Mouse (Mus musculus) limb, embryonic 12.5 days (tissue): Measurements from ENCODE around the gene Fut2. TPM values are rescaled to one million over a fixed set of nuclear protein-coding genes. Genes with fewer than 3 reads are reported as not detected.

Experiments used
- ATAC-seq: fragments of 200-750 bp; cut with Nextera tagmentation; 2 replicates; pipeline ENCODE4 v1.8.0; 2017; ENCODE audit warnings: low read depth, moderate TSS enrichment; ENCODE audit not compliant: insufficient number of reproducible peaks, insufficient read depth, low FRiP score, low TSS enrichment
- H3K27ac ChIP-seq: fragments of 300-500 bp; sonication (generic); 2 replicates; pipeline ENCODE4 v1.5.1; 2016; ENCODE audit warnings: mild to moderate bottlenecking, moderate library complexity
- H3K27me3 ChIP-seq: fragments of 300-500 bp; sonication (generic); 2 replicates; pipeline ENCODE4 v1.6.1; 2016; ENCODE audit warnings: mild to moderate bottlenecking, moderate library complexity
- H3K36me3 ChIP-seq: fragments of 300-500 bp; sonication (generic); 2 replicates; pipeline ENCODE4 v1.6.1; 2016; ENCODE audit warnings: mild to moderate bottlenecking, moderate library complexity
- H3K4me1 ChIP-seq: fragments of 300-500 bp; sonication (generic); replicated peaks from 2 replicates; pipeline ENCODE4 v1.6.1; 2016
- H3K4me2 ChIP-seq: fragments of 300-500 bp; sonication (generic); 2 replicates; pipeline ENCODE4 v1.6.1; 2016; ENCODE audit warnings: mild to moderate bottlenecking, moderate library complexity
- H3K4me3 ChIP-seq: fragments of 300-500 bp; sonication (generic); replicated peaks from 2 replicates; pipeline ENCODE4 v1.5.1; 2016; ENCODE audit warnings: mild to moderate bottlenecking
- H3K9ac ChIP-seq: fragments of 300-500 bp; sonication (generic); replicated peaks from 2 replicates; pipeline ENCODE4 v1.6.1; 2016; ENCODE audit warnings: mild to moderate bottlenecking, moderate library complexity
- H3K9me3 ChIP-seq: fragments of 300-500 bp; sonication (generic); 2 replicates; pipeline ENCODE4 v1.6.1; 2016; ENCODE audit warnings: mild to moderate bottlenecking, moderate library complexity
- WGBS: fragments of 180-500 bp; shearing (Covaris S2); methylation state at CpG from one replicate; pipeline ENCODE4 v1.1.7; 2016; 5-methylcytosine and 5-hydroxymethylcytosine counted together
- polyA plus RNA-seq: library from polyadenylated mRNA; unstranded; fragments of >200 nt; fragmentation: Nextera tagmentation; extraction: Ambion mirVana; gene quantifications from 2 replicates; pipeline ENCODE4 v1.2.1, GENCODE M21; 2016

Fut2 gene
- polyA plus RNA-seq, 1 experiment from 2014 or later: 0.15 TPM

DNA sequence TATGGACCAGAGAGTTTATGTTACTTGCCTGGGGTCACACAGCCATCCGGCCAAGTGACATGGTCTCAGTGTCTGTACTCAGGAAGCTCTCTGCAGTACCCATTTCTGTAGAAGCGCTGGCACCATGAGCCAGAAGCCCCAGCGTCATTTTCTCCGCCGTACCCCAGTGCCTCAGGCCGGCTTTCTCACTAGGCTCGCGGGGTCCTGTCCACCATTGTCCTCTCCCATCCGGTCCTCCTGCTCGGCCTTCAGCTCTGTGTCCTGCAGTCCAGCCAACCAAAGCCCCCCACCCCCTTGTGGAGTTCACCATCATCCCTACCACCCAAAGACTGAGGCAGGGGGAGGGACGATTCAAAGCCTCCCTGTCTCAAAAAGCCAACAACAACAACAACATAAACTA, 35.4 kb upstream of the Fut2 start:
- Histone ChIP-seq H3K9me3 (no peaks in the 10 kb centered on the region), H3K4me3 (peak overlapping the region; percentile 51; the same call in 1 of the 2 replicates), H3K4me1 (peaks cover 45% of the 10 kb centered on the region), H3K4me2 (peak overlapping the region; percentile 90), H3K27ac (no peak overlapping the region), H3K36me3 (no peaks in the 10 kb centered on the region), H3K27me3 (peaks cover 36% of the 10 kb centered on the region), H3K9ac (no peak overlapping the region)
- WGBS: 84% methylated on average over 11 of the region's 11 CpGs
- ATAC-seq: no peak

DNA sequence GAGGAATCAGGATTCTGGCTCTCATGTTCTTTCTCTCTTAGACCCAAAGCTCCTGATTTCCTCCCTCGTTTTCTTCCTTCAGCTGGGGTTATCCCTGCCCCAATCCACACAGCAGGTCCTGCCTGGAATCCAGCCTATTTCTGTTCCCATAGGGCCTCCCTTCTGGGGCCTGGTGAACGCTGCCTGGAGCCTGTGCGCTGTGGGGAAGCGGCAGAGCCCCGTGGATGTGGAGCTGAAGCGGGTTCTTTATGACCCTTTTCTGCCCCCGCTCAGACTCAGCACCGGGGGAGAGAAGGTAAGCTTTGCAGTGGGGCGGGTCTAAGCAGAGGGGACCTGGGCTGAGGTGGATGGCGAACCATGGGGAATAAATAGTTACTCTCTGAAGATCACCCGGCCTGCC, 34.9 kb upstream of the Fut2 start:
- Histone ChIP-seq H3K9ac (no peak overlapping the region; the same call in 1 of the 2 replicates), H3K4me1 (peaks cover 41% of the 10 kb centered on the region), H3K27me3 (peaks cover 36% of the 10 kb centered on the region), H3K36me3 (no peaks in the 10 kb centered on the region), H3K9me3 (no peaks in the 10 kb centered on the region), H3K4me2 (peak overlapping the region; percentile 90), H3K27ac (peak overlapping the region; percentile 50; the same call in 1 of the 2 replicates), H3K4me3 (peak overlapping the region; percentile 51)
- ATAC-seq: no peak
- WGBS: 31% methylated on average over 11 of the region's 11 CpGs

DNA sequence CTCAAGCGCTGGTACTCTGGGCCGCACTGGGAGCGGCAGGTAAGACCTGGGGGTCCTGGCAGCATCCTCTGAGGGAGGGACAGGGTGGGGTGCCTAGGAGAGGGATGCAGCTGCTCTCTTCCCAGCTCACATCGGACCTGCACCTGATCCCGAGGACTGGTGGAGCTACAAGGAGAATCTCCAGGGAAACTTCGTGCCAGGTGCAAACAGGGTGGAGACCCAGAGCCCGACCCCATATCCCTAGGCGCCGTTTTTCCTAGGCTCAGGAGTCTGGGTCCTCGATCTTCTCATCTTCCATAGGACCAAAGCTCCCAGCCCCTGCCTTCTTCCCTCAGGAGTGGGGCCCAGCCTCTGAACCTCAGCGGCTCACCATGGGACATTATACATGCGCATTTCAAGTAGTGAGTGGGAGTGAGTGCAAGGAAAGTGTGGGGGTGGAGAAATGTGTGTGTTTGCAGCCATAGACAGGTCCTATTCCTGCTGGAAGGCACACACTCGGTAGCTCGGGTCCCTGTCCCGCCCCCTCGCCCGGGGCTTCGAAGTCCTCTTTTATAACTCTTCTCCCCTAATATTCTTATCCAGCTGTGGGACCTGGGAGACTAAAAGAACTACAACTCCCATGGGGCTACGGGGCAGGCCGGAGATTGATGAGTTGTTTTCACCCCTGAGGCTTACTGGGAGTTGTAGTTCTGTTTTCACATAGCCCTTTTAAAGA, 34.3 kb upstream of the Fut2 start:
- peaks cover 40% of the 10 kb centered on the region for H3K4me1 ChIP-seq
- H3K4me3 ChIP-seq: peak overlapping the region; percentile 51
- no peak for ATAC-seq
- H3K27ac ChIP-seq: no peak overlapping the region
- no peaks in the 10 kb centered on the region for H3K36me3 ChIP-seq
- H3K9me3 ChIP-seq: no peaks in the 10 kb centered on the region
- peaks cover 36% of the 10 kb centered on the region for H3K27me3 ChIP-seq
- peak overlapping the region; percentile 90 for H3K4me2 ChIP-seq
- 2% methylated on average over 20 of the region's 20 CpGs for WGBS
- peak overlapping the region; percentile 67 for H3K9ac ChIP-seq

DNA sequence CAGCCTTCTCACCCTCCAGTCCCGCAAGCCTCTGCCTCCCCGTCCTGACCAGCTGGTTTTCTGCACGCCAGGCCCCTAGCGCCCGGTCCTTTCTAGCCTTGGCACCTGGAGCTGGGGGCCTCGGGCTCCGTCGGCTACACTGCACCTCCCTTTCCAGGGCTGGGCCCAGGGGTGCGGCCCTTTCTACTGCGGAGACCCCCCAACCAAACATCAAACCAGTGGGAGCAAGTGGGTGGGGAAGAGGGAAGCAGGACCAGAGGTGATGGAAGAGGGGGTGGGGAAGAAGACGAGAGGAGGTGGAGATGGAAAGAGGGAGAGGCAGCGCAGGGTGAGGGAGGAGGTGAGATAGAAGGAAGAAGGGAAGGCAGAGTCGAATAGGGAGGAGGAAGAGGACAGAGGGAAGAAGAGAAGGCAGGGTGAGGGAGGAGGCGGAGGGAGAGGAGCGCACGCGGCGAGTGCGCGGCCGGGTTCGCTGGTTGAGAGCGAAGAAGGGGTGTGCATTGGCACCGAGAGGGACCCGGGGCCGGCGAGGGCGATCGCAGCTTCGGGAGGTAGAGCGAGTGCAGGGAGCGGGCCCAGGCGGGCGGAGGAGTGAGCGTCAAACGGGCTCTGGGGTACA, 33.4 kb upstream of the Fut2 start, which contains the start of gene Car11:
Car11 (plus strand) TSS at position 321 of the 619 bp plus-strand sequence.
- H3K36me3 ChIP-seq: no peaks in the 10 kb centered on the region
- WGBS: 2% methylated on average over 36 of the region's 36 CpGs
- peaks cover 36% of the 10 kb centered on the region for H3K27me3 ChIP-seq
- ATAC-seq: no peak
- peak within 1 kb of the TSS; percentile 51 for H3K4me3 ChIP-seq
- no peak within 1 kb of the TSS for H3K27ac ChIP-seq
- H3K4me2 ChIP-seq: peak within 1 kb of the TSS; percentile 90
- peaks cover 43% of the 10 kb centered on the region for H3K4me1 ChIP-seq
- peak within 1 kb of the TSS; percentile 67 for H3K9ac ChIP-seq
- no peaks in the 10 kb centered on the region for H3K9me3 ChIP-seq

DNA sequence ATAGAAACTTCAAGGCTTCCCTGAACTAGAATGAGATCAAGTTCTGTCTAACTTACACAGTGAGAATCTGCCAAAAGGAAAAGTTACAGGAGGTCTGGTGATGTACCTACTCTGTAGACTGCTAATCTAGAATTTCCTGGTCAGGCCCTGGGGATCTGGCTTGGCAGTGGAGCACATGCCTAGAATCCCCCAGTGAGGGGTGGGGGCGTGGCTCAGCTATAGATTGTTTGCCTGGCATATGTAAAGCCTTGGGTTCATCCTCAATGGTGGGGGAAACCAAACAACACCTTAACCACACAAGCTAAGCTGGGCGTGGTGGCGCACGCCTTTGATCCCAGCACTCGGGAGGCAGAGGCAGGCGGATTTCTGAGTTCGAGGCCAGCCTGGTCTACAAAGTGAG, 31.7 kb upstream of the Fut2 start:
- peaks cover 40% of the 10 kb centered on the region for H3K4me1 ChIP-seq
- 83% methylated on average over 7 of the region's 7 CpGs for WGBS
- no peak overlapping the region for H3K4me2 ChIP-seq
- ATAC-seq: no peak
- no peaks in the 10 kb centered on the region for H3K9me3 ChIP-seq
- H3K27me3 ChIP-seq: peaks cover 36% of the 10 kb centered on the region
- no peaks in the 10 kb centered on the region for H3K36me3 ChIP-seq
- H3K4me3 ChIP-seq: no peak overlapping the region
- H3K27ac ChIP-seq: no peak overlapping the region
- no peak overlapping the region for H3K9ac ChIP-seq

DNA sequence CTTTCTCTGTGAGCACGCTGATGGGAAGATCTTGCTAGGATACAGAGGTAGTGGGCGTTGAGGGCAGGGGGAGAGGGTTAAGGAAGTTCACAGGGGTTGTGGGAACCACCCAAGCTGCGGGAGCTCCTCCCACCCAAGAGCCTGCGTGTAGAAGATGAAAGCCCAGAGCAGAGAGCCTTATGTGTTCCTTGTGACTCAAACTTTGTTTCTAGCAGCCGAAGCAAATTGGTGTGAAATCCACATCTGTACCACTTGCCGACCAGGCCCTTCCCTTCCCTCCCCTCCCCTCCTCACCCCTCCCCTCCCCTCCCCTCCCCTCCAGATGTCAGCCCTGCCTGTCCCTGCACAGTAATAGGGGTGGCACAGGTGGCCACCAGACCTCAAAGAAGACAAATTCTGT, 28.9 kb upstream of the Fut2 start:
- no peak overlapping the region for H3K9ac ChIP-seq
- peaks cover 24% of the 10 kb centered on the region for H3K27me3 ChIP-seq
- no peak overlapping the region for H3K4me3 ChIP-seq
- H3K4me2 ChIP-seq: no peak overlapping the region
- peak; percentile 30; the same call in 1 of the 2 replicates for ATAC-seq
- WGBS: 7% methylated on average over 6 of the region's 6 CpGs
- H3K9me3 ChIP-seq: no peaks in the 10 kb centered on the region
- peaks cover 25% of the 10 kb centered on the region for H3K4me1 ChIP-seq
- no peaks in the 10 kb centered on the region for H3K36me3 ChIP-seq
- H3K27ac ChIP-seq: peak overlapping the region; percentile 80

DNA sequence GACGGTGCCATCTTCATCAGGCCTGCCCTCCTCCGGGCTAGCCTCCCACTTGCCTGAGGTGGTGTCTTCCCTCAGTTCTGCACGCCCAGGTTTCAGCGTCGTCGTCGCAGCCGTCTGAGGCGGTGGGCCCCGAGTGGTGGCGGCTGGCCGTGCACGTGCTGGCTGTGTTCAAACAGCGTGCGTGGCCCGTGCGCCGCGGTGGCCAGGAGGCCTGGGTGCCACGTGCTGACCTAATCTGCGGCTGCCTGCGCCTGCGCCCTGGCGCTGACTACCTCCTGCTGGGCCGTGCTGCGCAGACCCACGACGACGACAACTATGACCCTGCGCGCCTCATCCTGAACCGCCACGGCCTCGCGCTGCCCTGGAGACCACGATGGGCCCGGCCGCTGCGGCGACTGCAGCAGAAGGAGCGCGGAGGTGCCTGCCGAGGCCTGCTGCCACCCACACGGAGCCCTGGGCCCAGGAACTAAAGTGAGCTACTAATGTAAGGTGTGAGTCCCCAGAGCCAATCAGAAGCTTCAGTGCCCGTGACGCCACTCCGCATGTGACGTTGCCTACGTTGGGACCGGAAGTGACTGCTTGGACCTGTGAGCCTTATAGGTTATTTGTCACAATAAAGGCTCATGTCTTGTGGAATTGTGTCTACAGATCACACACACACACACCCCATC, 27.9 kb upstream of the Fut2 start, which contains the start of gene Sec1:
Sec1 (minus strand) TSS at position 482 of the 671 bp plus-strand sequence.
- Histone ChIP-seq H3K36me3 (no peaks in the 10 kb centered on the region), H3K9ac (no peak within 1 kb of the TSS), H3K27ac (peak within 1 kb of the TSS; percentile 80), H3K4me3 (no peak within 1 kb of the TSS), H3K9me3 (no peaks in the 10 kb centered on the region), H3K4me1 (peaks cover 19% of the 10 kb centered on the region; the same call in 1 of the 2 replicates), H3K4me2 (no peak within 1 kb of the TSS), H3K27me3 (peaks cover 14% of the 10 kb centered on the region)
- no peak for ATAC-seq
- WGBS: 90% methylated on average over 50 of the region's 50 CpGs

DNA sequence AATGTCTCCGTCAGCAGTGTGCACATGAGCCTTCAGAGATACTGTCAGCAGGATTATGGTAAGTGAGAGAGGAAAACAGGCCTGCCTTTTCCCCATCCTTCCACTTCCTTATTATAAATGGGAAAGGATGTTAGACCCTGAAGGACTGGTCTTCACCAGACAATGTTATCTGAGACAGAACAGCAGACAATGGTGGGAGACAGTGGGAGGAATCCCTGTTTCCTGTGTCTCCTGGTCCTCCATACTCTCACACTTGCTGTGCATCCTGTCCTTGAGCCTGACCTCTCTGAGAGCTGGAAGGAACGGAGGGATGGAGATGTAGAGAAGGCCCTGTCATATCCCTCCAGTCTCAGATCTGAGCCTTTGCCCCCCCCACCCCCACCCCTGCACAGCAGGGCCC, 26.2 kb upstream of the Fut2 start:
- H3K4me2 ChIP-seq: no peak overlapping the region
- H3K9me3 ChIP-seq: no peaks in the 10 kb centered on the region
- H3K27me3 ChIP-seq: no peaks in the 10 kb centered on the region
- no peaks in the 10 kb centered on the region for H3K36me3 ChIP-seq
- ATAC-seq: no peak
- no peak overlapping the region for H3K4me3 ChIP-seq
- 76% methylated on average over 2 of the region's 2 CpGs for WGBS
- H3K9ac ChIP-seq: no peak overlapping the region
- no peak overlapping the region for H3K27ac ChIP-seq
- peaks cover 23% of the 10 kb centered on the region; the same call in 1 of the 2 replicates for H3K4me1 ChIP-seq

DNA sequence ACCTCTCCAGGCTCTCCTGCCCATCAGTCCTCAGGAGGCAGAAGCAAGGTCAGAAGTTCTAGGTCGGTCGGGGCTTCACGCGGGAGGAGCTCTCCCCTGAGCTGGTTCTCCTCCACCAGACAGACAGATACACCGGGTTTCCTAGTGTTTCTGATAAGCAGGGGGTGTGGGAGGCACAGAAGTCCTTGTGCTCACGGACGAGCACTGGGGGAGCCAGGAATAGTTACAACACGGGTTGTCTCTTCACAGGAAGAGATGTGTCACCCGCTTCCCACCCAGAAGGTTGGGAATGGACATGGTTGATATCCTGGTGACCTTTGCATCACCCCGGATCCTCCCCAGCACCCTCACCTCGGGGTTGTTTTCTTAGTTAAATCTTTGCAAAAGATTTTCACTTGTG, 23.6 kb upstream of the Fut2 start:
- Histone ChIP-seq H3K27me3 (0 out of 2 replicates have a peak, but pooled peaks cover 6% of the 10 kb centered on the region), H3K4me2 (no peak overlapping the region), H3K9ac (no peak overlapping the region), H3K36me3 (no peaks in the 10 kb centered on the region), H3K27ac (no peak overlapping the region), H3K4me3 (no peak overlapping the region), H3K4me1 (peaks cover 31% of the 10 kb centered on the region), H3K9me3 (no peaks in the 10 kb centered on the region)
- 78% methylated on average over 11 of the region's 11 CpGs for WGBS
- ATAC-seq: no peak

DNA sequence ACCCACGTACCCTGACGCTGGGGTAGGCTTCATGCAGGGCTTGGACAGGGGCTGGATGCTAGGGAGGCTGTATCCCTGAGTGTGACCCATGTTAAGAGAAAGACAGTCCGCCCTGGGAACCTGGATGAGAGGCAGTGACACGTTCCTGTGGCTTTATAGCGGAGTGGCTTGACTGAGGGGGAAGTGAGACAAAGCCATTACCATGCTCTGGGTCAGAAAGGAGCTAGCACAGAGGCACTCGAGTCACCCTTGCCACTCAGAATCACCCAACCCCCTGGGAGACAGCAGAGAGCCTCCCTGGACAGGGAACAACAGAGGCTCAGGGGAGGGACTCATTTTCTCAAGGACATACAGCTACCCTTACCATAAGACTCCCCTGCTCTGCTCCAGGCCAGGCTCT, 22.9 kb upstream of the Fut2 start:
- no peak overlapping the region for H3K27ac ChIP-seq
- 0 out of 2 replicates have a peak, but pooled peaks cover 6% of the 10 kb centered on the region for H3K27me3 ChIP-seq
- H3K4me1 ChIP-seq: peaks cover 28% of the 10 kb centered on the region
- no peaks in the 10 kb centered on the region for H3K9me3 ChIP-seq
- no peak overlapping the region for H3K4me2 ChIP-seq
- H3K4me3 ChIP-seq: no peak overlapping the region
- no peak overlapping the region for H3K9ac ChIP-seq
- no peaks in the 10 kb centered on the region for H3K36me3 ChIP-seq
- ATAC-seq: no peak
- 51% methylated on average over 6 of the region's 6 CpGs for WGBS

DNA sequence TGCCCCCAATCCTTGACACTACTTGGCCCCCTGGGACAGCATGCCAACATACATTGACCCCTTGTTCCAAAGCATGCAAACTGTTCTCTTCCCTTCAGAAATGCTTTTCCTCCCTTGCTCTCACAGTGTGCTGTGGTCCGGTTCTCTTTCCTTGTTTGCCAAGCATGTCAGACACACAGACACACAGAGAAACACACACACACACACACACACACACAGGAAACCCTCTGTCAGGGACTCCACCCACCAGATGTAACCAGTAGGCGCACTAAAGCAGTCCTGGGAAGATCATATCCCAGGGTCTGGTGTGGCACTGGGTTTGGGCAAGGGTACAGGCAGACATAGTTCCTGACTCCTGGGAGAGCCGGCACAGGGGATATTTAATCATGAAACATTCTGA, 20.6 kb upstream of the Fut2 start:
- Histone ChIP-seq H3K4me2 (no peak overlapping the region), H3K27ac (no peak overlapping the region), H3K9ac (no peak overlapping the region), H3K4me1 (peaks cover 28% of the 10 kb centered on the region), H3K9me3 (no peaks in the 10 kb centered on the region), H3K4me3 (no peak overlapping the region), H3K27me3 (0 out of 2 replicates have a peak, but pooled peaks cover 6% of the 10 kb centered on the region), H3K36me3 (no peaks in the 10 kb centered on the region)
- no peak for ATAC-seq
- WGBS: 75% methylated on average over 3 of the region's 3 CpGs
